Mouse (Mus musculus): ENCODE results near the gene Krtap1-4.
"Not testable (repeated sequence)": the region's sequence is repeated elsewhere in the genome, so short reads cannot be mapped to it uniquely, and the experiment has no call there.

DNA sequence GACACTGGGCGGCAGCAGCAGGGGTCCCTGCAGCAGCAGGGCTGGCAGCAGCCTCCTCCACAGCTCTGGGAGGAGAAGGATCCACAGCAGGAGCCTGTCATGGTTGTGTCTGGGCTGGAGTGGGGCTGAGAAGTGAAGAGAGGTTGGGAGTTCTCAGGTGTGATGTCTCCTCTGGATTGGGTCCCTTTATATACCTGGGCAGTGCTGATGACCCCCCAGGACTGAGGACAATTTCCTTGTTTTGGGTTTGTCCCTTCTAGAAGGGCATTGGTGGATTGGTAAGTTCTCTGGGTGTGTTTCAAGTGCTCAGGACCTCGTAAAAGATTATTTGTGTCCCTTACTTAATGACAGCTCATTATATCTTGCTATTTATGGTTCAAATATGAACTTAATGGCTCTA lies 26.6 kb upstream of the Krtap1-4 start, which contains the start of gene Gm11937:
- TF ChIP-seq CHD2 (IDR thresholded peaks at IDR 0.05; ENCODE audit: low read depth, low read length); ZC3H11A (IDR thresholded peaks at IDR 0.05; ENCODE audit: borderline replicate concordance, low read depth, low read length); ZNF384 (IDR thresholded peaks at IDR 0.05; ENCODE audit: low read depth, low read length); HCFC1 (IDR thresholded peaks at IDR 0.05; ENCODE audit: borderline replicate concordance, insufficient read depth, low read length): not testable (repeated sequence)

All from ES-E14 (cell line).